In the genomic region with DNA sequence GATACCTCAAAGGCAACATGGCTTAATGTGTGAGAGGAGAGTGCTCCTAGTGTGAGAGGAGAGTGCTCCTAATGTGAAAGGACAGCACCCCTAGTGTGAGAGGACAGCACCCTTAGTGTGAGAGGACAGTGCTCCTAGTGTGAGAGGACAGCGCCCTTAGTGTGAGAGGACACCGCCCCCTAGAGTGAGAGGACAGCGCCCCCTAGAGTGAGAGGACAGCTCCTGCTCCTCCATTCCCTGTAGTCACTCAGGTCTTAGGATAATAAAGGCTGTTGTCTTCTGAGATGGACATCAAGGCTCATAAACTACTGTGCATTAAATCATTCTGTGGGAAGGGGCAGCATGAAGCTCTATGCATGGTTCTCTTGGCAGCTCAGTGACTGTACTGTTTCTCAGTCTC, we compare ENCODE assay signal across 10 mouse cellular contexts. TPM values are rescaled to one million over a fixed set of nuclear protein-coding genes. Genes with fewer than 3 reads are reported as not detected.
A peak's percentile ranks its signal among the peaks of the same experiment; 100 is the strongest.
DNase-seq lines count a peak whose midpoint lies in the region; ATAC-seq and TF ChIP-seq lines count a peak whose summit lies in the region.
"Had no signal": no experiment of that assay in that cellular context is flagged by ENCODE, and none has a peak within 500 bp of the region (broad histone marks: within the 10 kb centered on the region; RNA-seq: fewer than 3 reads in every experiment).

No protein-coding gene starts in this region.

- no peak overlapping the region for H3K9ac ChIP-seq in heart, postnatal 0 days (replicated peaks; ENCODE audit: low read depth, low read length)
- H3K9ac ChIP-seq: limb, embryonic 13.5 days had no signal

- WGBS in heart, postnatal 0 days: 17% methylated on average over 3 of the region's 3 CpGs

- no peak overlapping the region for H3K27ac ChIP-seq in heart, postnatal 0 days (ENCODE audit: low read depth)
- H3K27ac ChIP-seq: limb, embryonic 13.5 days had no signal

- no peaks in the 10 kb centered on the region; the same call in 1 of the 2 replicates for H3K36me3 ChIP-seq in heart, postnatal 0 days (replicated peaks; ENCODE audit: control insufficient read depth, insufficient read depth, low read length)
- H3K36me3 ChIP-seq in E14TG2a.4 (ENCODE audit: insufficient read depth, low read length): no peaks in the 10 kb centered on the region
- H3K36me3 ChIP-seq: limb, embryonic 13.5 days had no signal

- no peak overlapping the region for H3K4me3 ChIP-seq in heart, postnatal 0 days (ENCODE audit: low read depth, low read length)
- H3K4me3 ChIP-seq in E14TG2a.4 (replicated peaks; ENCODE audit: low read length): no peak overlapping the region
- H3K4me3 ChIP-seq: limb, embryonic 13.5 days had no signal

- peak; percentile 51 for DNase-seq in heart, postnatal 0 days (ENCODE audit: low spot score)
- no peak for DNase-seq in heart, postnatal 25 days (ENCODE audit: low spot score)
- no peak for DNase-seq in brain, embryonic 14.5 days (ENCODE audit: low read depth)
- DNase-seq in induced T-regulatory cell, adult 2 months (ENCODE audit: low read depth): peak; percentile 62
- no peak for DNase-seq in right cerebral cortex, postnatal 25 days
- no peak for DNase-seq in right cerebral cortex, postnatal 36 days (ENCODE audit: low spot score in 2 of 2)

- intact Hi-C loops in heart, postnatal 25 days (cut with DNase I): loop anchor here (5.0 kb wide), 1 partner anchor 33 kb away; no protein-coding TSS in a partner anchor

- no peak for TF ChIP-seq POLR2A in brain, embryonic 14.5 days (IDR thresholded peaks at IDR 0.05; ENCODE audit: borderline replicate concordance, extremely low read depth, insufficient read depth, insufficient read length, poor library complexity, severe bottlenecking)

- peak; percentile 65; the same call in 1 of the 2 replicates for ATAC-seq in heart, postnatal 0 days (ENCODE audit: insufficient read depth, low read depth)
- peak; percentile 70 for ATAC-seq in megakaryocyte-erythroid progenitor cell, adult 5-6 weeks (replicated peaks; ENCODE audit: low FRiP score, low TSS enrichment, poor library complexity, severe bottlenecking)

- H3K4me1 ChIP-seq in heart, postnatal 0 days (ENCODE audit: control insufficient read depth, insufficient read depth): no peaks in the 10 kb centered on the region
- peaks cover 17% of the 10 kb centered on the region for H3K4me1 ChIP-seq in E14TG2a.4 (replicated peaks; ENCODE audit: low read depth, low read length)
- H3K4me1 ChIP-seq: limb, embryonic 13.5 days had no signal

- no peak for TF ChIP-seq EP300 in heart, postnatal 0 days (IDR thresholded peaks at IDR 0.05; ENCODE audit: low read depth)

- no peaks in the 10 kb centered on the region for H3K9me3 ChIP-seq in heart, postnatal 0 days (replicated peaks; ENCODE audit: control insufficient read depth, low read length)
- H3K9me3 ChIP-seq in E14TG2a.4 (ENCODE audit: low read length): peaks cover 4% of the 10 kb centered on the region; the same call in 1 of the 2 replicates
- H3K9me3 ChIP-seq: limb, embryonic 13.5 days had no signal

- no peak overlapping the region for H3K4me2 ChIP-seq in heart, postnatal 0 days (ENCODE audit: low read depth, low read length)
- H3K4me2 ChIP-seq: limb, embryonic 13.5 days had no signal

- H3K27me3 ChIP-seq in heart, postnatal 0 days (ENCODE audit: control insufficient read depth, insufficient read depth, low read length): no peaks in the 10 kb centered on the region
- H3K27me3 ChIP-seq in E14TG2a.4 (ENCODE audit: insufficient read depth, low read length): peaks cover 24% of the 10 kb centered on the region
- H3K27me3 ChIP-seq: limb, embryonic 13.5 days had no signal

- peak; percentile 79 for TF ChIP-seq CTCF in heart, postnatal 0 days (IDR thresholded peaks at IDR 0.05; ENCODE audit: low read depth)
- peak; percentile 55 for TF ChIP-seq CTCF in E14TG2a.4 (conservative IDR thresholded peaks at IDR 0.05; ENCODE audit: low read length)
- peak; percentile 26; the same call in 1 of the 2 replicates for TF ChIP-seq CTCF in brain, embryonic 14.5 days (IDR thresholded peaks at IDR 0.05; ENCODE audit: borderline replicate concordance, extremely low read depth, insufficient read depth, insufficient read length)

RNA-seq across cellular contexts. Expression of a gene that starts 12.1 kb away (rescaled TPM):
- total RNA-seq in heart, postnatal 0 days (2014; rRNA removed; ENCODE audit: low replicate concordance): 22.3 and 41.4 TPM in 2 replicates
- 18.5 and 22.7 TPM in 2 replicates for polyA plus RNA-seq in heart, postnatal 0 days (2015; fragmentation: Nextera tagmentation; extraction: Ambion mirVana)
- total RNA-seq in heart, postnatal 25 days (2021): 100 to 1,000 TPM; 165 to 176 TPM
- polyA plus RNA-seq in brain, embryonic 14.5 days (2012; rRNA removed): 5.8 and 7.1 TPM in 2 replicates
- not detected in 2 replicates for total RNA-seq in megakaryocyte-erythroid progenitor cell, adult 5-6 weeks (2014; fragmentation: Nextera tagmentation)
- 0.04 and 0.19 TPM in 2 replicates for total RNA-seq in megakaryocyte-erythroid progenitor cell, adult 5-6 weeks (2017)

RNA-seq across cellular contexts. Expression of a gene that starts 15.1 kb away (rescaled TPM):
- not detected in 2 replicates for total RNA-seq in heart, postnatal 0 days (2014; rRNA removed; ENCODE audit: low replicate concordance)
- polyA plus RNA-seq in heart, postnatal 0 days (2015; fragmentation: Nextera tagmentation; extraction: Ambion mirVana): not detected in 2 replicates
- not detected for total RNA-seq in heart, postnatal 25 days (2021)
- 0.08 TPM in 1 of 2 replicates, not detected in the other for polyA plus RNA-seq in brain, embryonic 14.5 days (2012; rRNA removed)
- total RNA-seq in megakaryocyte-erythroid progenitor cell, adult 5-6 weeks (2014; fragmentation: Nextera tagmentation): not detected in 2 replicates
- not detected in 2 replicates for total RNA-seq in megakaryocyte-erythroid progenitor cell, adult 5-6 weeks (2017)
- polyA plus RNA-seq: stomach, embryonic 14.5 days had no signal

RNA-seq across cellular contexts. Expression of a gene that starts 21.8 kb away (rescaled TPM):
- total RNA-seq in heart, postnatal 0 days (2014; rRNA removed; ENCODE audit: low replicate concordance): 121 and 130 TPM in 2 replicates
- 292 and 295 TPM in 2 replicates for polyA plus RNA-seq in heart, postnatal 0 days (2015; fragmentation: Nextera tagmentation; extraction: Ambion mirVana)
- 100 to 1,000 TPM; 183 to 185 TPM for total RNA-seq in heart, postnatal 25 days (2021)
- 269 and 298 TPM in 2 replicates for polyA plus RNA-seq in brain, embryonic 14.5 days (2012; rRNA removed)
- total RNA-seq in megakaryocyte-erythroid progenitor cell, adult 5-6 weeks (2014; fragmentation: Nextera tagmentation): 45.7 and 94.6 TPM in 2 replicates
- 73.8 and 82.2 TPM in 2 replicates for total RNA-seq in megakaryocyte-erythroid progenitor cell, adult 5-6 weeks (2017)

RNA-seq across cellular contexts. Expression of a gene that starts 23.0 kb away (rescaled TPM):
- total RNA-seq in heart, postnatal 0 days (2014; rRNA removed; ENCODE audit: low replicate concordance): 7.6 and 14.3 TPM in 2 replicates
- polyA plus RNA-seq in heart, postnatal 0 days (2015; fragmentation: Nextera tagmentation; extraction: Ambion mirVana): 9.3 and 11.1 TPM in 2 replicates
- total RNA-seq in heart, postnatal 25 days (2021): 1 to 10 TPM; 5.0 to 7.9 TPM
- polyA plus RNA-seq in brain, embryonic 14.5 days (2012; rRNA removed): 21.7 and 23.6 TPM in 2 replicates
- total RNA-seq in megakaryocyte-erythroid progenitor cell, adult 5-6 weeks (2014; fragmentation: Nextera tagmentation): 12.8 and 19.0 TPM in 2 replicates
- total RNA-seq in megakaryocyte-erythroid progenitor cell, adult 5-6 weeks (2017): 1.1 and 3.0 TPM in 2 replicates

RNA-seq across cellular contexts. Expression of a gene that starts 43.6 kb away (rescaled TPM):
- not detected in 2 replicates for total RNA-seq in heart, postnatal 0 days (2014; rRNA removed; ENCODE audit: low replicate concordance)
- polyA plus RNA-seq in heart, postnatal 0 days (2015; fragmentation: Nextera tagmentation; extraction: Ambion mirVana): not detected in 2 replicates
- not detected for total RNA-seq in heart, postnatal 25 days (2021)
- polyA plus RNA-seq in brain, embryonic 14.5 days (2012; rRNA removed): not detected in 2 replicates
- not detected in 2 replicates for total RNA-seq in megakaryocyte-erythroid progenitor cell, adult 5-6 weeks (2014; fragmentation: Nextera tagmentation)
- not detected in 2 replicates for total RNA-seq in megakaryocyte-erythroid progenitor cell, adult 5-6 weeks (2017)
- polyA plus RNA-seq: limb, embryonic 13.5 days; stomach, embryonic 14.5 days had no signal

Comparison
In these comparisons a context has a peak if more than half of its experiments do, and no peak if none do; other contexts are left out.
1. DNase-seq: peak in heart, postnatal 0 days (single experiment) and induced T-regulatory cell, adult 2 months (single experiment); none in heart, postnatal 25 days (single experiment), brain, embryonic 14.5 days (single experiment), right cerebral cortex, postnatal 25 days (single experiment) and right cerebral cortex, postnatal 36 days (0 of 2).
2. CTCF ChIP-seq: peak in every context shown above with its lines; median percentile 79 in heart, postnatal 0 days; 55 in E14TG2a.4; 26 in brain, embryonic 14.5 days.
3. RNA of a gene that starts 12.1 kb away (total RNA-seq): 165 to 176 TPM in heart, postnatal 25 days and 22.3 to 41.4 TPM in heart, postnatal 0 days; 0.04 to 0.19 TPM in megakaryocyte-erythroid progenitor cell, adult 5-6 weeks; every median in the first group is over 10 times any median in the second.